Mouse (Mus musculus) spleen, adult 2 months (tissue): ENCODE results near the gene Ap2a2. TPM values are rescaled to one million over a fixed set of nuclear protein-coding genes. Genes with fewer than 3 reads are reported as not detected.
"Not testable (repeated sequence)": the region's sequence is repeated elsewhere in the genome, so short reads cannot be mapped to it uniquely, and the experiment has no call there.

ENCODE experiments used
- DNase-seq, 2 experiments: peaks; one replicate each; pipeline versions ENCODE4 v3.0.0 to v3.0.0-alpha.2; 2012 to 2021; ENCODE audit warnings: low spot score in 2 of 2, low read depth in 1 of 2
- H3K27ac ChIP-seq: fragments of 200-500 bp; 2 replicates; pipeline ENCODE4 v1.5.1; 2012; ENCODE audit warnings: low read length, inconsistent platforms; ENCODE audit not compliant: insufficient read depth
- H3K27me3 ChIP-seq: fragments of 200-500 bp; 2 replicates; pipeline ENCODE4 v1.6.1; 2012; ENCODE audit warnings: mild to moderate bottlenecking, moderate library complexity, low read length, inconsistent platforms; ENCODE audit not compliant: control insufficient read depth, insufficient read depth
- H3K36me3 ChIP-seq: fragments of 200-500 bp; 2 replicates; pipeline ENCODE4 v1.6.1; 2012; ENCODE audit warnings: mild to moderate bottlenecking, low read length, inconsistent platforms; ENCODE audit not compliant: control insufficient read depth, insufficient read depth
- H3K4me1 ChIP-seq: fragments of 200-500 bp; 2 replicates; pipeline ENCODE4 v1.6.1; 2011; ENCODE audit warnings: inconsistent platforms; ENCODE audit not compliant: control insufficient read depth, insufficient read depth, insufficient read length
- H3K4me3 ChIP-seq: fragments of 200-500 bp; 2 replicates; pipeline ENCODE4 v1.5.1; 2011; ENCODE audit warnings: mild to moderate bottlenecking, inconsistent platforms; ENCODE audit not compliant: insufficient read depth, insufficient read length; ENCODE audit errors: extremely low read depth
- CTCF ChIP-seq: fragments of 200-500 bp; IDR thresholded peaks from 2 replicates; pipeline ENCODE4 v1.5.1; 2011; ENCODE audit warnings: mild to moderate bottlenecking, inconsistent platforms; ENCODE audit not compliant: insufficient read depth, insufficient read length, insufficient replicate concordance; ENCODE audit errors: extremely low read depth
- POLR2A ChIP-seq: fragments of 200-500 bp; IDR thresholded peaks from 2 replicates; pipeline ENCODE4 v1.6.1; 2011; ENCODE audit warnings: low read depth, low read length, inconsistent platforms
- WGBS: fragments of 180-500 bp; shearing (Covaris S2); methylation state at CpG from one replicate; pipeline ENCODE4 v1.1.7; 2018; 5-methylcytosine and 5-hydroxymethylcytosine counted together
- polyA plus RNA-seq: library from polyadenylated mRNA; depleted of rRNA; stranded (reverse); fragments of >200 nt; gene quantifications from 2 replicates; pipeline ENCODE4 v1.2.3, GENCODE M21; 2012

Ap2a2 gene
- polyA plus RNA-seq, 1 experiment, result 26.3 TPM

- Histone ChIP-seq H3K27ac (no peak overlapping the region), H3K36me3 (no peaks in the 10 kb centered on the region), H3K27me3 (no peaks in the 10 kb centered on the region), H3K4me1 (peaks cover 18% of the 10 kb centered on the region; the same call in 1 of the 2 replicates), H3K4me3 (no peak overlapping the region)
- TF ChIP-seq POLR2A, result no peak
- TF ChIP-seq CTCF, result no peak
- no peak for DNase-seq
- 95% methylated on average over 7 of the region's 7 CpGs for WGBS
Observed at GRCm38 (mm10) chr7:141581323-141581722, 19.4 kb downstream of the Ap2a2 start.

- Histone ChIP-seq H3K27me3 (no peaks in the 10 kb centered on the region), H3K4me3 (no peak overlapping the region), H3K4me1 (no peaks in the 10 kb centered on the region), H3K36me3 (peaks cover 5% of the 10 kb centered on the region; the same call in 1 of the 2 replicates), H3K27ac (no peak overlapping the region)
- 92% methylated on average over 4 of the region's 5 CpGs for WGBS
- no peak for TF ChIP-seq POLR2A
- no peak for TF ChIP-seq CTCF
- DNase-seq, result no peak
Observed at GRCm38 (mm10) chr7:141584048-141584841, 22.3 kb downstream of the Ap2a2 start.

- H3K27me3 ChIP-seq, result no peaks in the 10 kb centered on the region
- TF ChIP-seq CTCF (no peak), POLR2A (no peak)
- H3K4me1 ChIP-seq, result no peaks in the 10 kb centered on the region
- H3K27ac ChIP-seq, result no peak overlapping the region
- no peak for DNase-seq
- no peak overlapping the region for H3K4me3 ChIP-seq
- peaks cover 9% of the 10 kb centered on the region for H3K36me3 ChIP-seq
- whole genome bisulfite sequencing, result 82% methylated on average over 4 of the region's 4 CpGs
Observed at GRCm38 (mm10) chr7:141585288-141585687, 23.3 kb downstream of the Ap2a2 start.

DNA sequence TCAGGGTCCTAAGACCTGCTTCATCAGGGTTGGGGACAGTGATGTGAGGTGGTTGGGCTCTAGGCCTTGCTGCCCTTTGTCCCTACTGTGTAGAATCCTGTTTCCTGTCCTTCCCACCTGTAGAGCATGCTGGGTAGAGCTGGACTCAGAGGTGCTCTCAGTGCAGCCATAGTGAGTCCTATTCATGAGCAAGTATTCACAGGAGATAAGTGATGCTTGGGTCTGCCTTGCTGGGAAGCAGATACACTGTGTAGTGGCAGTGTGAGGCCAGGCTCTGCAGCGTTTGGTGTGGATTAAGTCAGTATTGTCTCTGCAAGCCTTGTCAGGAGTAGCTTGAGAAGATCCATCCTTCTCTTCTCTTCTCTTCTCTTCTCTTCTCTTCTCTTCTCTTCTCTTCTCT is 23.9 kb downstream of the Ap2a2 start:
- Histone ChIP-seq H3K27me3 (no peaks in the 10 kb centered on the region), H3K27ac (no peak overlapping the region), H3K36me3 (peaks cover 14% of the 10 kb centered on the region), H3K4me3 (no peak overlapping the region), H3K4me1 (no peaks in the 10 kb centered on the region)
- no peak for DNase-seq
- WGBS, result 91% methylated on average over 1 of the region's 1 CpGs
- TF ChIP-seq CTCF, result no peak
- TF ChIP-seq POLR2A, result no peak

DNA sequence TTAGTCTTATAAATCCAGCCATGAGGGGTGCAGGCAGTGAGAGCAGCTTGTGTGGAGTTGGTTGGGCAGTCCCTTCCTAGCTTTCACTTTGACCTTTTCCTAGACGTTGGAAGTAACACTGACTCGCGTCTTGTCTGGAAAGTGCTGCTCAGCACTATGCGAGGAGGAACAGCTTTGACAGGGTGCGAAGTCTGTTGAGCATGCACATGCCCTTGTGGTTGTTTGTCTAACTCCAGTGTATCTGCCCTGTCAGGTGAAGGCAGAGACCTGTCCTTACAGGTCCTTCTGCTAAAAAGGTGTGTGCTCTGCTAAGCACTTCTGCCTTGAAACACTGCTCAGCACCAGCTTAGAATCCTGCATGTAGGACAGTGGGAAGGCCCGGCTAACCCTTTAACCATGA is 26.9 kb downstream of the Ap2a2 start:
- H3K27me3 ChIP-seq, result no peaks in the 10 kb centered on the region
- no peak overlapping the region for H3K4me3 ChIP-seq
- WGBS, result 92% methylated on average over 6 of the region's 6 CpGs
- DNase-seq, result no peak
- H3K27ac ChIP-seq, result no peak overlapping the region
- H3K36me3 ChIP-seq, result peaks cover 20% of the 10 kb centered on the region
- TF ChIP-seq POLR2A (no peak), CTCF (no peak)
- H3K4me1 ChIP-seq, result peaks cover 2% of the 10 kb centered on the region; the same call in 1 of the 2 replicates

GRCm38 (mm10) chr7:141590249-141590648 is 28.3 kb downstream of the Ap2a2 start:
- H3K36me3 ChIP-seq, result peaks cover 20% of the 10 kb centered on the region
- H3K27ac ChIP-seq, H3K27me3 ChIP-seq, DNase-seq, H3K4me1 ChIP-seq, H3K4me3 ChIP-seq: not testable (repeated sequence)
- WGBS, result 95% methylated on average over 6 of the region's 7 CpGs

GRCm38 (mm10) chr7:141590959-141591358 is 29.0 kb downstream of the Ap2a2 start:
- 93% methylated on average over 8 of the region's 8 CpGs for WGBS
- Histone ChIP-seq H3K4me3 (no peak overlapping the region), H3K27ac (no peak overlapping the region), H3K36me3 (peaks cover 20% of the 10 kb centered on the region), H3K27me3 (no peaks in the 10 kb centered on the region), H3K4me1 (peaks cover 2% of the 10 kb centered on the region; the same call in 1 of the 2 replicates)
- DNase-seq, result no peak
- TF ChIP-seq POLR2A (no peak), CTCF (no peak)
